Mouse (Mus musculus) erythroid progenitor cell, adult 5-6 weeks (primary cell): ENCODE measurements around the gene Dusp5. TPM values are rescaled to one million over a fixed set of nuclear protein-coding genes. Genes with fewer than 3 reads are reported as not detected.

Experiments used
- ATAC-seq: replicated peaks from 2 replicates; pipeline ENCODE4 v1.8.0; 2016; ENCODE audit warnings: moderate number of reproducible peaks, mild to moderate bottlenecking, moderate TSS enrichment, inconsistent platforms; ENCODE audit not compliant: poor library complexity, low FRiP score, severe bottlenecking
- total RNA-seq, 2 experiments: library from RNA; stranded (forward) in 1 of 2; stranded (reverse) in 1 of 2; fragments of 150-400 nt in 1 of 2; fragments of 186-747, 209-891 nt in 1 of 2; gene quantifications; 2 replicates each; pipeline versions ENCODE4 v1.2.3 to v1.2.4; 2015 to 2017; ENCODE audit warnings: low replicate concordance in 2 of 2

The Dusp5 gene
- total RNA-seq, 2 experiments from 2014 or later, result 0.91 to 2.5 TPM

DNA sequence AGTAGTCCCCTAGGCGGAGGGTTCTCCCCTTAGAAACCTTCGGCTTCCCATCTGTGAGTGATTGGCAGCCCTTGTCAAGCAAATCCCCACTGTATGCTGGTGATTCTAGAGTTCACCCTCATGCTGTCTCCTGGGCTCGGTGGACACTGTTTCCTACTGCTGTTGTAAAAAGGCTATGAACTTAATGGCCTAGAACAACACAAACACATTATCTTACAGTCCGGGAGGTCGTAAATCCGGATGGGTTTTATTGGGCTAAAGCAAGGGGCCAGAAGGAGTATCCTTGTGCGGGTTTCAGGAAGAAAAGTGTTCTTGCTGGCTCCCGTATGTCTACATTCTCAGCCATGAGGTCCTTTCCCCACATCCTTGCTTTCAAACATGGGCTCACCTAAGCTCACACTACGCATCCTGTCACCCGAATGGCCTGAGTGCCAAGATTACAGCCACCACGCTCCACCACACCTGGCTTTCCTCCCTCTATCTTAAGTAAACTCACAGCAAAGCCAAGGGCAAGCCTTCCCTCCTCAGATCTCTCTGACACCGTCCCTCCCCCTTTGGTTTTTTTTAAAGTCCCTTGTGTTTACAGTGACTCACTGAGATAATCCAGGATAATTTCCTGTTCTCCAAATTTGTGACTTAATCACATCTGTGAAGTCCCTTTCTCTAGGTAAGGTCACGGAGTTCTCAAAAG, 17.5 kb upstream of the Dusp5 start:
- no peak for ATAC-seq

DNA sequence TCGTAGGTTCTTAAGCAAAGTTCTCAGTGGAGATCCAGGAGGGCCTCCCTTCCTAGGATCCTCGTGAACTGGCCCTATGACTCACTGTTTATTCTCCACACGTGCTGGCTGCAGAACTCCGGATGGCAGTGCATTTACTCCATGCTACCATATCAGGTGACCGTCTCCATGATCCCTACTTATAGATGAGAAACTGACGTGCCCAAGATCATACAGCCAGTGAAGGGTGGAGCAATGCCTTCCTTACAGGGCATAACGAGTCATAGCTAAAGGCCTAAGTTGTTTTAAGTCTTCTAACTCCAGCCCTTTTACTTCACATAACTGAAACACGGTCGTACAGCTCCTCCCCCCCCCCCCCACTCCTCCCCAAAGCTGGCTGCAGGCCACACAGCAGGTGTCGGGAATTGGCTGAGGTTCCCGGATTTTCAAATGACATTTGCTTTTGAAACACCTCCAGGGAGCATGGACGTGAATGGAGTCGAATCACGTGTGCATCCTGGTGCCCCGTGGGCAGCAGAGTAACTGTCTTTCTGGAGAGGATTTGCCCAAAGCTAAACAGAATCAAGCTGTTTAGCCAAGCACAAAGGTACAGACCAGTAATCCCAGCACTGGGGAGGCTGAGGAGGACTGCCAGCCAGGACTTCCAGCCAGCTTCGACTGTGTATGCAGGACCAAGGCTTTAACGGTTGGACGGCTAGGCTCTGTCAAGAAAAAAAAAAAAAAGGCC, 11.4 kb upstream of the Dusp5 start:
- ATAC-seq, result no peak

DNA sequence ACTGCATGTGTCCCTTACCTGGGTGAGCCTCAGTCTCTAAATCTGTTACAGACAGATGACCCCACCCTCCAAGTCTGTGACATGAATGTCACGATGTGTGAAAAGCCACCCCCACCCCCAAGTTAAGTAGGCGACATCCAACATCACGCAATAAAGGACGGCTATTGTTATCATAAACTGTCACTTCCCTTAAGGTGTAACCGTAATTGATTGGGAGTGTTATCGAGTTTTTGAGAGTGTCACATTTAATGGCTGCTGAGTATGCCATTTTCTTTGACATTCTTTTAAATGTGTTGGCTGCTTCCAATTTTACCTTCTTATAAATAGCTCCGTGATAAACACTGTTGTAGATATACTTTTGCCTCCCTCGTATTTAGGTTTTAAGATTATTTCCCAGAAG, 9.4 kb upstream of the Dusp5 start:
- ATAC-seq, result no peak

DNA sequence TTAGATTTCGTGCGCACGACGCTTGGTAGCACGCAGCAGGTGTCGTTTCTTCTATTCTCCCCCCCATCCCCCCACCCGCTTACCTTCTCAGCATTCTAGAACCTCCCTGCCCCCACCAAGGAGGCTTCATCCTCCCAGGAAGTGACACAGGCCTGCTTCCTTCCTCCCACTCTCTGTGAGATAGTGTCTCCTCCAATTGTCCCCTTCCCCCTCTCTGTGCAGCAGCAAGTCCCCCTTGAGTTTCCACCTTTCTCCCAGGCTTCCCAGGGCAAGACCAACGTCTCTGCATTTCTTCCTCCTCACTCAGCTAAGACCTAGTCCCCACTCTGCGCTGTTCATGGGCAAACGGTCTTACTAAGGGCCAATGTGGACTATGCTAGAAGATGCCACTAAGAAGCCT, 8.9 kb upstream of the Dusp5 start:
- ATAC-seq, result no peak

DNA sequence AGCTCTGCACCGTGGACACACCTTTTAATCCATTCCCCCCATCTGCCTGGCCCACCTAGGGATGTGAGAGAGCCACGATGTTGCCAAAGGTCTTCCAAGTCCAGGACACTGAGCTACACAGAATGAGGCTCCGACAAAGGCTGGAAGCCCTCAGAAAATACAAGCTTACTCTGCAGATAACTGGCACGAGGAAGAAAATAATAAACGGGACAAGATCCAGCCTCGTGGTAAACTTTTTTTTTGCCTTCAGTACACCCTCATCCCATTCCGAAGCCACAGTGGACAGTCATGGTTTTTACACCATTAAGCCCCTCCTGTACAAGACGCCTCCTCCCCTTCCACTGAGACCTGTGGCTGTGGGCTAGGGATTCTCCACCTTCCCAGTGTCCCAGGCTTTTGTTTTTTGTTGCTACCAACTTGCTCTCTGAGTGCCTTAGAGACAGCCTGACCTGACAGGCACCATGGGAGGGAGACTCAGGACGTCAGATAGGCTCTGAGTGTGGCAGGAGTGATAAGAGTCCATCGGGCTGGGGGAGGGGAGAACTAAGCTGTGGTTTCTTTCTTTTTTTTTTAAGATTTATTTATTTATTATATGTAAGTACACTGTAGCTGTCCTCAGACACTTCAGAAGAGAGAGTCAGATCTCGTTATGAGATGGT, 7.6 kb upstream of the Dusp5 start:
- no peak for ATAC-seq

DNA sequence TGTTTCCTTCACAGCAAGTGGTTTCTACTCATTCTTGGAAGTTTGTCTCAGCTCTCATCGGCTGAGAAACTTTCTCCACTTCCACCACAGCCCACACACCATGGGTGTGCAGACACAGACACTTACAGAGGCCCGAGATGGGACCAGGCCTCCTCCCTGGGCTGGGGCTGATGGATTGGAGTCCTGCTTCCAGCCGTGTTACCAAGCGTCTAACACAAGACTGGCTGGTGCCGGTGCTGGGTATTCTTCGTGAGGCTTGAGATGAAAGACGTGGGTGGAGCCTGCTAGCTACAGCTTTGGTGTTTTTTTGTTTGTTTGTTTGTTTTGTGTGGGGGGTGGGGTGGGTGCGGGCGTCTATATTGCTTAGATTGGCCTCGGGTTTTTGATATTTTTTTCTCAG, 1.4 kb upstream of the Dusp5 start:
- no peak for ATAC-seq

DNA sequence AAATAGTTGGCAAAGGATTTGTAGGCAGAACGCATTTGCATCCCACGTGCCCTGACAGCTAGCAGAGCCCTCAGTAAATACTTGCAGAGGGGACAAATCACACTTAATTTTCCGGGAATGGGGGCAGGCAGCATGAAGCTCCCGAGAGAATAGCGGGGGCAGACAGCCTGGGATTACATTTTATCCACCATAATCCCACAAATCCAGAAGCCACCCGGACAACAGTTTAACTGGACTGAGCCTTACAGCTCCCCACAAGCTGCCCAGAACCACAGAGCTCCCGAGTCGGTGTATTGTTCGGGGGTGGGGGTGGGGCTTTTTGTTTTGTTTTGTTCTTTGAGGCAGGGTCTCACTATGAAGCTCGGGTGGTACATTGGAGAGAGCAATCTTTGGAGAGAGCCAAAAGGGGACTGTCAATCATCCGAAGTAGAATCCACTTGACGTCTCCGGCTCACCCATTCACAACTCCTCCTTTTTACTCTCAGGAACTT, 733 bp upstream of the Dusp5 start:
- ATAC-seq, result no peak

DNA sequence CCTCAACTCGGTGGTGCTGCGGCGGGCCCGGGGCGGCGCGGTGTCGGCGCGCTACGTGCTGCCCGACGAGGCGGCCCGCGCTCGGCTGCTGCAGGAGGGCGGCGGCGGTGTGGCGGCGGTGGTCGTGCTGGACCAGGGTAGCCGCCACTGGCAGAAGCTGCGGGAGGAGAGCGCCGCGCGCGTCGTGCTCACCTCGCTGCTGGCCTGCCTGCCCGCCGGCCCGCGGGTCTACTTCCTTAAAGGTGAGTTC, 471 bp downstream of the Dusp5 start:
- no peak for ATAC-seq

DNA sequence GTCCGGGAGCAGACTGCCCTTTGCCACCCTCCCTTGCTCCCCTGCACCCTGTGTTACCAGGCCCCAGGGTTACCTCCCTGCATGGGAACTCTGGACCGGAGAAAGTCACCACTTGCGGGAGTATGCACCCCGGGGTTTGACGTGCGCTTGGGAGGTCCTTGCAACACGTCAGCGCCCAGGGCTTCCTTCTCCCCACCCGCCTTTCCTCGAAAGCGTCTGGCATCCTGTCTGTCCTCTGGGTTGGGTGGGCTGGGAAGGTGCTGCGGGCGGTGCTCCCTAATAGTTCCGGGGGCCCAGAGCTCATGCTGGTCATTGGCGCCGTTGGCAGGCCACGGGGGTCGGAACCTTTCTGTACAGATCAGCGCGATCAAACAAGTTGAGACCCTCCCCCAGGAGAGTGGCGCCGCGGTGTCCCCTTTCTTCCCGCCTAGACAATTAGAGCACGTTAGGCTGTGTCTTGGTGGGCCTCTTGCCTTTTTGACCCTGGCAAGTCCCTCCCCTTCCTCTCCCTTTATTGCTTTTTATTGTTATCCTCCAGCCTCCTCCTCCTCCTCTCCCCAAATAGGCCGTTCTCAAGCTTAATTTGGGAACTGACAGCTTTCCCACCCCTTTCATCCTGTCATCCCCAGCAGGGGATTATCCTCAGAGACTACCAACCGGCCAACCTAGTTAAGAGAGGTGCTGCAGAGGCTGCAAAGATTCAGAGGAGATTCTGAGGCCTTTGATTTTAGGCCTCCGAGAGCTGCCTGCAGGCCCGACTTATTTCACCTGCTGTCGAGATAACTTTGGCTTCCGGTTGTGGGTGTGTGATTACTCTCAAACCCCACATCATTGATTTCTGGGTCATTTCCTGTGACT, 1.0 kb downstream of the Dusp5 start:
- no peak for ATAC-seq

DNA sequence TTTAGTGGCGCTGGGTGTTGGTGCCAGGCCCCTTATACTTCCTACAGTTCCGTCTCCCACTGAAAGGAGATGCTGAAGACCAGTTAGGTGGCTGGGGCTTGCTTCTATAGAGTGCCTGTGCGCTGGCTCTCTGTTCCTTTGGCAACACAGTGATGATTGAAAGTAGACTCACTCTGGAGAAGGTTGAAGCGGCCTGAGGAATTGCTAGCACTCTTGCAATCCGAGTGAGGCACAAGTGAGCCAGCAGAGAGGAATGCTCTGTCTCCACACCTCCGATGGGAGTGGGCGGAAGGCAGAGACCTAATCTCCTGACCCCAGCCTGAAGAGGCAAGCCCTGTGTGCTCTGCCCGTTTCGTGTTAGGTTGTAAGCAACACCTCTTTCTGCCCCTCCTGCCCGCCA, 2.5 kb downstream of the Dusp5 start:
- ATAC-seq, result no peak

DNA sequence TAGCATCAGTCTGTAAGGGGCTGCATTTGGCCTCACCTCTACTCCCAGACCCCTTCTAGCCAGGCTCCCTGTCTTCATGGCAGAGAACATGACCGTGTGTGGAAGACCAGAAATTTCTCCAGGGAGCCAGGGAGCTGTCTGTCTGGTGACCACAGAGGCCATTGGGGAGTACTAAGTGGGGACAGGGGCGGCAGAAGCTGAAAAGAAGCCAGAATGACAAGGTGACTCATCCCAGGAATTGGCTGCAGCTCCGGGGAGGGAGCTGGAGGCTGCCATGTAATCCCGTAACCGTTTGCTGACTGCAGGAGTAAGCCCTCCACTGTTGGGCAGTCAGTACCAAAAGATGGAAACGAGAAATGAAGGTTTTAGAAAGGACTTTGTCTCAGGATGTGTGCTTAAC, 3.1 kb downstream of the Dusp5 start:
- ATAC-seq, result no peak

DNA sequence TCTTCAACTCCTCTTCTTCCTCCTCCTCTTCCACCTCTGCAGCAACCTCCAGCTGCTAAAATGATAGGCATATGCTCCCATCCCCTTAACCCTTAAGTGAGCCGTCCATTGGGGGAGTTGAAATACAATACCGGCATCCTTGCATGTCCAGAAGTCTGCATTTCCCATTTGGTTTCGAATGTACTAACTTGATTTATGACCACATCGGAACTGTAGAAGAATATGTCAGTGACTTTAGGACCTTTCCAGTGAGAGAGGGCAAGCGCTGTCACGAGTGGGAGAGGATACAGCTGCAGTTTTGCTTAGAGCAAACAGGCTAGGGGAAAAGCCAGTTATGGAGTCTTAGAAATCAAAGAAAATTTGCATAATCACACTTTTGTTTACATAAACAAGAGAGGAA, 3.8 kb downstream of the Dusp5 start:
- ATAC-seq, result no peak

DNA sequence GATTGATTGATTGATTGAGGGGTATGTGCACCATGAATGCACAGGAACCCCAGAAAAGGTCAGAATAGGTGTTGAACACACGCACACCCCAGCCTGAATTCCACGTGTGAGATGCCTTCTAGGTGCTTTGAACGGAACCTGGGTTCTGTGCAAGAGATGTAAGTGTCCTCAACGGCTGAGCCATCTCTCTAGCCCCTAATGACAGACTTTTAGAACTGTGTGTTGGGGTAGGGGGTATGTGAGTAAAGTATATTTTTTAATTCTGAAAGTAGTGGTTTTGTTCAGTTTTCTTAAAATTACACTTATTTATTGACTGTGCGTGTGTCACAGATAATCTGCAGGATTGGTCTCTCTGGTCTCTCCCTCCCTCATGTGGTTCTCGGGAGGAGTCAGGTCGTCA, 4.3 kb downstream of the Dusp5 start:
- ATAC-seq, result no peak

DNA sequence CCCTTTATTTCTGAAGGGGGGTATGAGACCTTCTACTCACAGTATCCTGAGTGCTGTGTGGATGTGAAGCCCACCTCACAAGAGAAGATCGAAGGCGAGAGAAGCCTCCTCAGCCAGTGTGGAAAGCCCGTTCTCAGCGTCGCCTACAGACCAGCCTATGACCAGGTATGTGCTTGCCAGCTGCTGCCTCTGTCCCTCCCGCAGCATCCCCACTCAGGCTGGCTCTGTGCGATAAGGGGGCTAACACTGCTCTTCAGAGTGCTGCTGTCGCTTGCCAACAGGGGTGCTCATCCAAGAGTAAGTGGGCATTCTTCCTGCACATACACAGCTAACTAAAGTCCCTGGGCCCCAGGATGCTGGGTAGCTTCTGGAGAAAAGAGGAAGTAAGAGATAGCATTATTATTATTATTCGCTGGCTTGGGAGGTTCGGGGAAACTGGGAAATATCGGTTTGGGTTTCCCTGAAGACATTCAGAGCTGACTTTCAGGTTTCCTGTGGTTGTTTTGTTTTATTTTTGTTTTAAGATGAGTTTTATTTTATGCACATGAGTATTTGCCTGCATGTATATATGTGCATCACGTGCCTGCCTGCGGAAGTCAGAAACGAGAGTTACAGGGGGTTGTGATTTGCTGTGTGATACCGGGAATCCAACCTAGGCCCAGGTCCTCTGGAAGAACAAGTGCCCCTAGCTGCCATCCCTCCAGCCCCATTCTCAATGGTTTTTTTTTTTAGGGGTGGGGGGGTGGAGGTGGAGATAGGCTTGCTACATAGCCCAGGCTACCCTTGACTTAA, 5.1 kb downstream of the Dusp5 start:
- no peak for ATAC-seq

DNA sequence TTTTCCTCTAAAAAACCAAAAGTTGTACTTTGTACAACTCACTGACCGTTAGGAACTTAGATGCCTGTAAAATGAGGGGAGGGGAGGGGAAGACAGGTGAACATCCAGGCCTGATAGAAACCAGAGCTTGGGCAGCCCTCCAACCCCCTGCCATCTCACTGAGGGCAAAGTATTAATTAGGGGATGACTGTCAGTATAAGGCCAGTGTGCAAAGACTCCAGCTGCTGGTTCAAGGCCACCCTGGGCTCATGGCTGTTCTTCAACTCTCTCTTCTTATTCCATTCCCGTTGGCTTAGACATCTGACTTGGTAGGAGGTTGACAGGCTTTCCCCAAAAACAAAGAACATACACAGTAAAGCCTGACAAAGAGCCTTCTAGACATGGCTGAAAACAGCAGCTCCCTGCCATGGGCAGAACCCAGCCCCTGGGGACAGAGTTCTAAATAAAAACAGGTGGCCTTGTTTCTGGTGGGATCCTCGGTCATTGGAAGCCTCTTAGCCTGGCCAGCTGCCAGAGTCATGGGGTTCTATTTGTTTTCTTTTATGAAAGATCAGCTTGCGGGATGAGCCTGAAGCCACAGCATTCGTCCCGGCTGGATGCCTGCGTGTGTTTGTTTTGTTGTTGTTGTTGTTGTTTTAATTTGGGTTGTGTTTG, 6.0 kb downstream of the Dusp5 start:
- no peak for ATAC-seq

DNA sequence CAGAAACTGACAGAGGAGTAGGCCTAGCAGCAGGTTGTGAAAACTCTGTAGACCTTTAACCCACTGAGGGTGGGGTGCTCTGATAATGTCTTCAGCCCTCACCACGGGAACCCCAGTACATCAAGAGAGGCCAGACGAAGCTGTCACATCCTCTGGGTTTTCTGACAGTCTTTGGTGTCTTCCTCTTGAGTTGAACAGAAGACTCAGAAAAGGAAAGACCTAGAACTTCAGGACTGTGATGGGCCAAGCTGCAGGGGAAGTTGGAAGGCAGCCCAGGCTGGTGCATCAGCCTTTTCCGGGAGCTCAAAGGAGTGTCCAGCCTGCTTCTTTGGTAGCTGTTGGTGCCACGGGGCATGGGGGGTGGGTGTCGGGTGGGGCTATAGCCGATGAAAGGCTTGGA, 6.5 kb downstream of the Dusp5 start:
- ATAC-seq, result no peak

DNA sequence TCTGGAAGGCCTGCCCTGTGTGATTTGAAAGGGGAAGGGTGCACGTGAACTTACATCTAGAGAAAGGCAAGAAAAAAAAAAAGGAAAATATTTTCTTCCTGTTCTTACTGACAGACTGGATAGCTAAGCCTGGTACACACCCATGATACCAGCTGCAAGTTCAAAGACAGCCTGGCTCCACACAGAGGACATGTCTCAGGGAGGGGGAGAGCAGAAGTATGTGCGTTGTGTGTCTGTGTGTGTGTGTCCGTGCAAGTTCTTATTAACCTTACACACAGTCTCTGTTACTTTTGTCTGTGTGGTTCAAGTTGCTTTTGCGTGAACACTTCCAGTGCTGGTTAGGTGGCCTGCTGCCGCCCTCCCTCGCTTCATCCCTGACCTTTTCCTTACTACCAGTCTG, 7.3 kb downstream of the Dusp5 start:
- ATAC-seq, result no peak

DNA sequence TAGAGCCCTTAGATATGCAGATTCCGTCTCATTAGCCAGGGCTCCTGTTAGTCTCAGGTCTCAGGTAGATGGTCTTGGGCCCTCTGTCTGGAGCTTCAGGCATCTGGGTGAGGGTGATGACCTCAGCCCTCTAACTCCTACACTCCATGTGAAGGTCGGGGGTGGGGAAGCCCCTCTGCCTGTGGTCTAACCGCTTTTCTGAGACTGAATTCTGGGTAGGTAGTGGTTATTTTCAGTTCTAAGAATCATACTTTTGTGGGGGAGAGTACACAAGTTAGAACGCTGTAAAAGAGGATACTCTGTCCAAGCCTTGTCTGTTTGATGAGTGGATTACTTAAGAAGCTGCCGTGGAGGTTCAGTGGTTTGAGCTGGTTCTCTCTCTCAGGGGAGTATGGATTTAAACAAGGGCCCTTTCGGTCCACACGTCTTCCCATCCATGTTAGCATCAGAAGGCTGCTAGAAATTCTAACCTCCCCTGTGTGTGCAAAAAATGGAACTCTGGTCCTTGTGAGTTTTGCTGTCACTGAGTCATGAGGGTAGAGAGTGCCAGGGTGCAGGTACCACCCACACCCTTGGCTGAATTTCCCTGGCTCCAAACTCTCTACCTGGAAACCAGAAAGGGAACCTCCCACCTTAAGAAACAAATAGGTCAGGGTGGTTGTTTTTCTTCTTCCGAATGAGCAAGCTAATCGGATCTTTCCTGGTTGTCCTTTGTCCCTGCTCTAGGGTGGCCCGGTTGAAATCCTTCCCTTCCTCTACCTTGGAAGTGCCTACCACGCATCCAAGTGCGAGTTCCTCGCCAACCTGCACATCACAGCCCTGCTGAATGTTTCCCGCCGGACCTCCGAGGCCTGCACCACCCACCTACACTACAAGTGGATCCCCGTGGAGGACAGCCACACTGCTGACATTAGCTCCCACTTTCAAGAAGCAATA, 8.1 kb downstream of the Dusp5 start:
- ATAC-seq, result no peak
